Mouse (Mus musculus) liver, postnatal 0 days (tissue): ENCODE data around the gene Eef1a2. TPM values are rescaled to one million over a fixed set of nuclear protein-coding genes. Genes with fewer than 3 reads are reported as not detected.

Experiments used
- ATAC-seq: fragments of 200-750 bp; cut with Nextera tagmentation; 2 replicates; pipeline ENCODE4 v1.8.0; 2017; ENCODE audit warnings: mild to moderate bottlenecking, moderate library complexity
- DNase-seq: peaks from one replicate; pipeline ENCODE4 v3.0.0-alpha.2; 2016
- H3K27ac ChIP-seq: fragments of 300-500 bp; sonication (generic); 2 replicates; pipeline ENCODE4 v1.5.1; 2014; ENCODE audit warnings: antibody characterized with exemption, moderate library complexity, mild to moderate bottlenecking, low read depth
- H3K27me3 ChIP-seq: fragments of 300-500 bp; sonication (generic); 2 replicates; pipeline ENCODE4 v1.6.1; 2014; ENCODE audit warnings: low read length, control low read depth, mixed read lengths; ENCODE audit not compliant: insufficient read depth
- H3K36me3 ChIP-seq: fragments of 300-500 bp; sonication (generic); replicated peaks from 2 replicates; pipeline ENCODE4 v1.6.1; 2014; ENCODE audit warnings: mild to moderate bottlenecking, control low read depth, low read length, moderate library complexity, mixed read lengths; ENCODE audit not compliant: insufficient read depth
- H3K4me1 ChIP-seq: fragments of 300-500 bp; sonication (generic); 2 replicates; pipeline ENCODE4 v1.6.1; 2014; ENCODE audit warnings: antibody characterized with exemption, mild to moderate bottlenecking, control low read depth; ENCODE audit not compliant: insufficient read depth
- H3K4me2 ChIP-seq: fragments of 300-500 bp; sonication (generic); 2 replicates; pipeline ENCODE4 v1.6.1; 2014; ENCODE audit warnings: low read depth, mild to moderate bottlenecking, low read length, moderate library complexity, mixed read lengths
- H3K4me3 ChIP-seq: fragments of 300-500 bp; sonication (generic); 2 replicates; pipeline ENCODE4 v1.5.1; 2014; ENCODE audit warnings: low read depth, low read length
- H3K9ac ChIP-seq: fragments of 300-500 bp; sonication (generic); replicated peaks from 2 replicates; pipeline ENCODE4 v1.6.1; 2014; ENCODE audit warnings: mild to moderate bottlenecking, moderate library complexity
- H3K9me3 ChIP-seq: fragments of 300-500 bp; sonication (generic); 2 replicates; pipeline ENCODE4 v1.6.1; 2016; ENCODE audit warnings: mild to moderate bottlenecking, control low read depth, low read length, mixed read lengths
- CTCF ChIP-seq: sonication (generic); IDR thresholded peaks from 2 replicates; pipeline ENCODE4 v1.5.1; 2016; ENCODE audit warnings: antibody characterized with exemption, low read depth
- EP300 ChIP-seq: IDR thresholded peaks from 2 replicates; pipeline ENCODE4 v1.6.1; 2016; ENCODE audit warnings: antibody characterized with exemption, low read depth, mild to moderate bottlenecking
- WGBS: fragments of 180-500 bp; shearing (Covaris S2); extraction: QIAGEN DNeasy Blood & Tissue Kit; methylation state at CpG from one replicate; pipeline ENCODE4 v1.1.7; 2014; ENCODE audit not compliant: insufficient replicate concordance; 5-methylcytosine and 5-hydroxymethylcytosine counted together
- polyA plus RNA-seq: library from polyadenylated mRNA; unstranded; fragments of >200 nt; fragmentation: Nextera tagmentation; extraction: Ambion mirVana; gene quantifications from 2 replicates; pipeline ENCODE4 v1.2.1, GENCODE M21; 2015

The Eef1a2 gene
- polyA plus RNA-seq, 1 experiment from 2014 or later, result not detected

GRCm38 (mm10) chr2:181115367-181115766 lies 41.4 kb downstream of the Eef1a2 start:
- Histone ChIP-seq H3K27me3 (no peaks in the 10 kb centered on the region), H3K27ac (no peak overlapping the region), H3K4me2 (no peak overlapping the region), H3K36me3 (no peaks in the 10 kb centered on the region), H3K9ac (no peak overlapping the region), H3K4me1 (no peaks in the 10 kb centered on the region), H3K4me3 (no peak overlapping the region), H3K9me3 (no peaks in the 10 kb centered on the region)
- no peak for DNase-seq
- ATAC-seq, result no peak
- 56% methylated on average over 3 of the region's 3 CpGs for WGBS
- TF ChIP-seq CTCF, result no peak
- no peak for TF ChIP-seq EP300

DNA sequence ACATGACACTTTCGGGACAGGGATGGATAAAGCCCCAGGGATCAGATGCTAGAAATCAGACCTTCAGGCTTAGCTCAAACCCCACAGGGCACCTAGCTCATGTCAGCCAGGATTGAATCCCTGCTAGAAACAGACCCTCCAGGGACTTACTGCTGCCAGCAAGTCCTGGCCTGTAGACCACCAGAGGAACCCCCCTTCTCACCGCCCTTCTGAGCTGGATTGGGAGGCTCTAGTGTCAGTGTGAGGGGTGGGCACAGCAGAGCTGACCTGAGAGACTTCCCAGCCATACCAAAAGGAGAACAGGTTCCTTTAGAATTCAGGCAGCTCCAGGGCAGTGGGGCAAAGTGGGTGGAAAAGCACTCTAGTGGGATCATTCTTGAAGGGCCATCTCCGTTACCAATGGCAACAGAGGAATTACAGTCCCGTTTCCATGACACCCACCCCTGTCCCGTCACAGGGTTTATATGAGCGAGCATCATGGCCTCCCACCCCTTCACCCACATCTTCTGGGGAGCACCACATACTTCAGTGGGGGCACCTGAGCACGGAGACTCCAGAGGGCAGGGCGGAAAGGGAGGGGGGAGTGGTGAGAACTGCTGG lies 43.0 kb downstream of the Eef1a2 start:
- no peaks in the 10 kb centered on the region for H3K27me3 ChIP-seq
- WGBS, result 68% methylated on average over 8 of the region's 8 CpGs
- no peaks in the 10 kb centered on the region for H3K9me3 ChIP-seq
- ATAC-seq, result no peak
- no peaks in the 10 kb centered on the region for H3K36me3 ChIP-seq
- no peak overlapping the region for H3K9ac ChIP-seq
- no peak overlapping the region for H3K4me2 ChIP-seq
- TF ChIP-seq EP300 (no peak), CTCF (no peak)
- no peak for DNase-seq
- no peaks in the 10 kb centered on the region for H3K4me1 ChIP-seq
- H3K4me3 ChIP-seq, result no peak overlapping the region
- H3K27ac ChIP-seq, result no peak overlapping the region

- Histone ChIP-seq H3K27ac (no peak overlapping the region), H3K4me1 (no peaks in the 10 kb centered on the region), H3K9me3 (no peaks in the 10 kb centered on the region), H3K36me3 (no peaks in the 10 kb centered on the region), H3K4me3 (no peak overlapping the region), H3K27me3 (no peaks in the 10 kb centered on the region), H3K9ac (no peak overlapping the region), H3K4me2 (no peak overlapping the region)
- no peak for DNase-seq
- ATAC-seq, result no peak
- 69% methylated on average over 1 of the region's 1 CpGs for WGBS
- no peak for TF ChIP-seq EP300
- TF ChIP-seq CTCF, result peak; percentile 14; the same call in 1 of the 2 replicates
Measured at GRCm38 (mm10) chr2:181111665-181112064, 45.1 kb downstream of the Eef1a2 start.

DNA sequence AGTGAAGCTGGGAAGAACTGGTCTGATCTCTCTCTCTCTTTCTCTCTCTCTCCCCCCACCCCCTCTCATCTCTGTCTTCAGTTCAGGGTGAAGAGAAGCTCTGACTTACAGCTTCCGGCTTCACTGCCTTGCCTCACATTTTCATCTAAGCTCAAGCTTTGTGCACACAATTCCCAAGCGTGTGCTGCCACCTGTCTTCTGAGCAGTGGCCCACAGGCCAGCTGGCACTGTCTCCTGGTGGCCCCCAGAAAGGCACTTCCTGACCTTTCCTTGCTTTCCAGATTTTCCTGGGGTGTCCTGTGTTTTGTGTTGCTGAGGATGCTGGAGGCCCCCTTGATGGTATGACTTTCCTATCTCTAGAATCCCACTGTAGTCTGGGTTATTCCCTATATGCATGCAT lies 52.7 kb downstream of the Eef1a2 start:
- H3K9me3 ChIP-seq, result no peaks in the 10 kb centered on the region
- no peak overlapping the region for H3K9ac ChIP-seq
- no peak overlapping the region for H3K27ac ChIP-seq
- DNase-seq, result no peak
- no peak overlapping the region for H3K4me3 ChIP-seq
- WGBS, result 54% methylated on average over 2 of the region's 2 CpGs
- H3K4me1 ChIP-seq, result no peaks in the 10 kb centered on the region
- no peaks in the 10 kb centered on the region for H3K36me3 ChIP-seq
- no peak for TF ChIP-seq EP300
- peak; percentile 25 for TF ChIP-seq CTCF
- H3K4me2 ChIP-seq, result no peak overlapping the region
- no peak for ATAC-seq
- H3K27me3 ChIP-seq, result no peaks in the 10 kb centered on the region

DNA sequence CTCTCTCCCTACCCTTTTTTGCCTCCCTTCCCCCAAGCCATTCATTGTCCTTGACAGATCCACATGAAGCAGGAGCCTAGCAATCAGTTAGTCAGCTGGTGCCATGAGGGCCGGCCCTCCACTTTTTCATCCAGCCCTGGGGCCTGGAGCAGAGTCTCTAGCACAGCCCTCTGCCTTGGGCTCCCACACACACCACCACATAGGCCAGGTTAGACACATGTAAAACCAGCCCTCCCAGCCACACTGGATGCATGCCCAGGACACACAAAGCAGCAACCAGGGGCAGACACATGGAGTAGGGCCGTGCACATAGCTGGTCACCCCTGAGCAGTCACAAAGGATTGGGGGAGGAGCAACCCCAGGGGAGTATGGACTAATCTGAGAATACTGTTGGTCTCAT lies 54.7 kb downstream of the Eef1a2 start:
- ATAC-seq, result no peak
- Histone ChIP-seq H3K4me1 (no peaks in the 10 kb centered on the region), H3K27ac (no peak overlapping the region), H3K9ac (no peak overlapping the region), H3K36me3 (no peaks in the 10 kb centered on the region), H3K4me2 (no peak overlapping the region), H3K4me3 (no peak overlapping the region), H3K27me3 (no peaks in the 10 kb centered on the region), H3K9me3 (no peaks in the 10 kb centered on the region)
- DNase-seq, result no peak
- 49% methylated on average over 2 of the region's 2 CpGs for WGBS
- TF ChIP-seq EP300 (no peak), CTCF (no peak)

DNA sequence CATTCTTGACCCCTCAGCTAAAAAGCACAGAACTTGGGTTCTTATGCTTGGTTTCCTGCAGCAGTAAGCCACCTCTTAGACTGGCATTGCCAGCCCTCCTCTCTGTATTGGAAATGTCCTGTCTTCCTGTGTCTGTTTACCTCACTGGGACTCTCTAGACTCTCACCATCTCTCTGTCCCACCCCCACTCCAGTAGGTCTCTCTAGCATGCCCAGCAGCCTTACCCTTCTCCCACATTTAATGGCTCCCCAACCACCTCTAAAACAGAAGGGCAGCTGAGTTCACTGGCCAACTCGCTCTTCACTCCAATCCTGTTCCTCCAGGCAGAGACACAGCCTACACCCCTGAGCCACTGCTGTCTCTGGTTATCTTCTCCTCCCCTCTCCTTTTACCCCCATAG lies 55.2 kb downstream of the Eef1a2 start:
- Histone ChIP-seq H3K4me1 (no peaks in the 10 kb centered on the region), H3K4me3 (no peak overlapping the region), H3K9ac (no peak overlapping the region), H3K9me3 (no peaks in the 10 kb centered on the region), H3K27me3 (no peaks in the 10 kb centered on the region), H3K27ac (no peak overlapping the region), H3K4me2 (no peak overlapping the region), H3K36me3 (no peaks in the 10 kb centered on the region)
- ATAC-seq (no peak), DNase-seq (no peak)
- 77% methylated on average over 1 of the region's 1 CpGs for WGBS
- TF ChIP-seq EP300 (no peak), CTCF (no peak)

- H3K9me3 ChIP-seq, result no peaks in the 10 kb centered on the region
- no peak for ATAC-seq
- H3K9ac ChIP-seq, result no peak overlapping the region
- no peaks in the 10 kb centered on the region for H3K36me3 ChIP-seq
- H3K27me3 ChIP-seq, result no peaks in the 10 kb centered on the region
- no peak overlapping the region for H3K27ac ChIP-seq
- 73% methylated on average over 2 of the region's 2 CpGs for WGBS
- TF ChIP-seq EP300 (no peak), CTCF (no peak)
- no peak overlapping the region for H3K4me2 ChIP-seq
- H3K4me3 ChIP-seq, result no peak overlapping the region
- no peak for DNase-seq
- H3K4me1 ChIP-seq, result no peaks in the 10 kb centered on the region
Measured at GRCm38 (mm10) chr2:181100087-181100486, 56.7 kb downstream of the Eef1a2 start.

Other genes with a start within 250 kb of the Eef1a2 start
- gene Ythdf1, start 236.1 kb downstream of the Eef1a2 start, polyA plus RNA-seq, result 17.3 and 17.8 TPM in 2 replicates
- gene Birc7, start 228.0 kb downstream of the Eef1a2 start, polyA plus RNA-seq, result not detected in 2 replicates
- gene Nkain4, start 202.3 kb downstream of the Eef1a2 start, polyA plus RNA-seq, result 1.6 and 3.4 TPM in 2 replicates
- 17.7 and 18.8 TPM in 2 replicates for gene Arfgap1, start 189.8 kb downstream of the Eef1a2 start, polyA plus RNA-seq
- 0.12 and 0.18 TPM in 2 replicates for gene Col20a1, start 170.5 kb downstream of the Eef1a2 start, polyA plus RNA-seq
- 0.02 and 0.05 TPM in 2 replicates for gene Chrna4, start 113.5 kb downstream of the Eef1a2 start, polyA plus RNA-seq
- gene Kcnq2, start 21.7 kb downstream of the Eef1a2 start, polyA plus RNA-seq, result not detected in 2 replicates
- 120 and 125 TPM in 2 replicates for gene Ppdpf, start 30.2 kb upstream of the Eef1a2 start, polyA plus RNA-seq
- gene Ptk6, start 45.8 kb upstream of the Eef1a2 start, polyA plus RNA-seq, result 0.20 and 0.27 TPM in 2 replicates
- gene Srms, start 56.2 kb upstream of the Eef1a2 start, polyA plus RNA-seq, result 0.35 and 0.44 TPM in 2 replicates
- 0.09 TPM in 1 of 2 replicates, not detected in the other for gene Fndc11, start 63.0 kb upstream of the Eef1a2 start, polyA plus RNA-seq
- gene Helz2, start 85.0 kb upstream of the Eef1a2 start, polyA plus RNA-seq, result 3.9 and 4.2 TPM in 2 replicates
- gene Gmeb2, start 131.0 kb upstream of the Eef1a2 start, polyA plus RNA-seq, result 4.3 and 4.9 TPM in 2 replicates
- gene Stmn3, start 157.5 kb upstream of the Eef1a2 start, polyA plus RNA-seq, result 0.19 TPM in 1 of 2 replicates, not detected in the other
- gene Rtel1, start 162.7 kb upstream of the Eef1a2 start, polyA plus RNA-seq, result 8.5 and 9.9 TPM in 2 replicates
- gene Zgpat, start 207.9 kb upstream of the Eef1a2 start, polyA plus RNA-seq, result 7.7 and 9.4 TPM in 2 replicates
- gene Arfrp1, start 208.4 kb upstream of the Eef1a2 start, polyA plus RNA-seq, result 17.9 and 19.4 TPM in 2 replicates
- gene Lime1, start 223.1 kb upstream of the Eef1a2 start, polyA plus RNA-seq, result 3.7 and 4.0 TPM in 2 replicates